Mouse (Mus musculus): ENCODE data around the gene Gabbr2.

The Gabbr2 gene

GRCm38 (mm10) chr4:46988257-46988656 lies 3.4 kb downstream of the Gabbr2 start:
- DNase-seq = no peak

- DNase-seq = no peak
These were observed 3.9 kb downstream of the Gabbr2 start for GRCm38 (mm10) chr4:46987809-46988208.

- DNase-seq = peak; percentile 57 to 71
These were observed 5.6 kb downstream of the Gabbr2 start for GRCm38 (mm10) chr4:46986054-46986453.

- peak in 1 of 2 experiments; percentile 48 for DNase-seq
These were observed 8.8 kb downstream of the Gabbr2 start for GRCm38 (mm10) chr4:46982912-46983311.

- DNase-seq = peak; percentile 42 to 54
These were observed 9.6 kb downstream of the Gabbr2 start for GRCm38 (mm10) chr4:46982094-46982493.

GRCm38 (mm10) chr4:46978371-46978770 lies 13.3 kb downstream of the Gabbr2 start:
- DNase-seq = no peak

- peak; percentile 60 to 66 for DNase-seq
These were observed 14.5 kb downstream of the Gabbr2 start for GRCm38 (mm10) chr4:46977161-46977560.

- peak; percentile 90 for DNase-seq
These were observed 15.0 kb downstream of the Gabbr2 start for GRCm38 (mm10) chr4:46976671-46977071.

GRCm38 (mm10) chr4:46973322-46973721 lies 18.4 kb downstream of the Gabbr2 start:
- DNase-seq = peak in 1 of 2 experiments; percentile 20

GRCm38 (mm10) chr4:46967981-46968380 lies 23.7 kb downstream of the Gabbr2 start:
- no peak for DNase-seq

- no peak for DNase-seq
These were observed 25.1 kb downstream of the Gabbr2 start for GRCm38 (mm10) chr4:46966551-46966950.

GRCm38 (mm10) chr4:46961403-46961802 lies 30.3 kb downstream of the Gabbr2 start:
- DNase-seq = no peak

- DNase-seq = no peak
These were observed 31.5 kb downstream of the Gabbr2 start for GRCm38 (mm10) chr4:46960208-46960607.

GRCm38 (mm10) chr4:46959776-46960175 lies 31.9 kb downstream of the Gabbr2 start:
- DNase-seq = no peak

GRCm38 (mm10) chr4:46957955-46958354 lies 33.7 kb downstream of the Gabbr2 start:
- peak; percentile 92 to 93 for DNase-seq

GRCm38 (mm10) chr4:46956966-46957365 lies 34.7 kb downstream of the Gabbr2 start:
- DNase-seq = no peak

GRCm38 (mm10) chr4:46953021-46953420 lies 38.7 kb downstream of the Gabbr2 start:
- no peak for DNase-seq

- DNase-seq = no peak
These were observed 39.1 kb downstream of the Gabbr2 start for GRCm38 (mm10) chr4:46952562-46952961.

- DNase-seq = peak; percentile 71 to 82
These were observed 57.4 kb downstream of the Gabbr2 start for GRCm38 (mm10) chr4:46934291-46934690.

- DNase-seq = no peak
These were observed 58.1 kb downstream of the Gabbr2 start for GRCm38 (mm10) chr4:46933590-46933989.

GRCm38 (mm10) chr4:46931706-46932397 lies 59.8 kb downstream of the Gabbr2 start:
- DNase-seq = no peak

GRCm38 (mm10) chr4:46928112-46928511 lies 63.6 kb downstream of the Gabbr2 start:
- DNase-seq = no peak

GRCm38 (mm10) chr4:46919144-46919543 lies 72.5 kb downstream of the Gabbr2 start:
- no peak for DNase-seq

- DNase-seq = no peak
These were observed 74.9 kb downstream of the Gabbr2 start for GRCm38 (mm10) chr4:46916786-46917185.

- no peak for DNase-seq
These were observed 75.7 kb downstream of the Gabbr2 start for GRCm38 (mm10) chr4:46915934-46916333.
